Mouse (Mus musculus) cortical plate, adult 2 months (tissue): ENCODE measurements around the gene Nkrf. TPM values are rescaled to one million over a fixed set of nuclear protein-coding genes. Genes with fewer than 3 reads are reported as not detected.

Experiments
- H3K27ac ChIP-seq: fragments of 200-500 bp; 2 replicates; pipeline ENCODE4 v1.5.1; 2012; ENCODE audit warnings: low read length, control low read depth, inconsistent platforms; ENCODE audit not compliant: insufficient read depth
- H3K4me1 ChIP-seq: fragments of 200-500 bp; 2 replicates; pipeline ENCODE4 v1.6.1; 2011; ENCODE audit warnings: low read length; ENCODE audit not compliant: control insufficient read depth, insufficient read depth
- H3K4me3 ChIP-seq: fragments of 200-500 bp; 2 replicates; pipeline ENCODE4 v1.5.1; 2011; ENCODE audit warnings: mild to moderate bottlenecking, low read length, control low read depth; ENCODE audit not compliant: insufficient read depth
- CTCF ChIP-seq: fragments of 200-500 bp; IDR thresholded peaks from 2 replicates; pipeline ENCODE4 v1.5.1; 2011; ENCODE audit warnings: mild to moderate bottlenecking, control low read depth, low read length; ENCODE audit not compliant: insufficient read depth; ENCODE audit errors: extremely low read depth
- POLR2A ChIP-seq: fragments of 200-500 bp; IDR thresholded peaks from 2 replicates; pipeline ENCODE4 v1.6.1; 2011; ENCODE audit warnings: mild to moderate bottlenecking, low read length, control low read depth; ENCODE audit not compliant: insufficient read depth; ENCODE audit errors: extremely low read depth
- polyA plus RNA-seq: library from polyadenylated mRNA; depleted of rRNA; stranded (reverse); fragments of >200 nt; gene quantifications from 2 replicates; pipeline ENCODE4 v1.2.3, GENCODE M21; 2012; rRNA removed

Gene Nkrf
- polyA plus RNA-seq, 1 experiment = 16.5 TPM

DNA sequence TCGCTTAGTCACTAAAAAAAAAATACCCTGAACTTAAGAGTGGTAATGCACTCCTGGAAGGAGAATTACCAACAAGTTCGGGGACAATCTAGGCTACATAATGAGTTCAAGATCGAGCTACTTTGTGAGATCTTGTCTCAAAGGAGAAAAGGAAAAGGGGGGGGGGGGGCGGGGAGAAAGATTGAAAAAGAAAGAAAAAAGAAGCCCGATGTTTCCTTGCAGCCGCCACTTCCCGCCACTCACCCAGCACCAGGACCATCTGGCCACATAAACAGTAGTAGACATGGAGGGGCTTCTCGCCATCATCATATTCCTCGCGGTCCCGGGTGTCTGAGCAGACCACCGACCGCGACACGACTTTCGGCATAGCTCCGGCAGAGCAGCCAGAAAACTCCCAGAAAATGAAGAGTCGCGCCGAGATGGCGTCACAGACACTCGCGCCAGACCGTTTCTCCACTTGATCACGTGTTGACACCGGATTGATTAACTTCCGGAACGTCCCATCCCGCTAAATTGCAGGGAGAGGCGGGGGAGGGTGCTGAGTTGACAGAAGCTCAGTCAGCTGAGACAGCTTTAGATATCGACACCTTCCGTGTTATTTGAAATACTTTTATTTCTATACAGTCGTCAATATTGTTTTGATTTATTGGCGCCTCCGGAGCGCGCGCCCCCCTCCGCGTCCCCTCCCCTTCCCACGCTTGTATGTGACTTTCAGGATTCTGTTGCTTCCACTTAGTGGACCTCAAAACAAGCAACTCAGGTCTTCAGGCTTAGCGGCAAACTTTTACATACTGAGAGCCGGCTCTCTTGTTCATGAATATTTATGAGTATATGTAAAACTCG, 38.7 kb downstream of the Nkrf start:
- no peak overlapping the region for H3K27ac ChIP-seq
- TF ChIP-seq POLR2A (peak; percentile 27; the same call in 1 of the 2 replicates), CTCF (no peak)
- peak overlapping the region; percentile 57 for H3K4me3 ChIP-seq
- H3K4me1 ChIP-seq = no peaks in the 10 kb centered on the region

DNA sequence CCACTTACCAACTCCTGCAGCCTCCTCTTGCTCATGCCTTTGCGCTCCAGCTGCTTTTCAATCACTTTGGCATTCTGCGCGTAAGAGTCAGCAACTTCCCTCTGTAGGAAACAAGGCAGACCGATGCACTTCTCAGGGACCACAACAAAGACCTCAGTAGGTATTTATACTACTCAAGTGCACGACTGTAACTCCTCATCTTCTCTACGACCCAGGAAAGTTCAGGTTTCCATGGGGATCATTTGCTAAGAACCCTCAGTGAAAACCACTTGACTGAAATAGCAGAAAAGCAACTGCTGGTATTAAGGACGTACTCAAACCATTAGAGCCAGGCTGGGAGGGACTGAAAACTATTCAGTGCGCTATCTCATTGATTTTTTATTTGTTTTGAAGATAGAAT, 50.1 kb downstream of the Nkrf start:
- Histone ChIP-seq H3K4me1 (no peaks in the 10 kb centered on the region), H3K27ac (no peak overlapping the region), H3K4me3 (no peak overlapping the region)
- TF ChIP-seq CTCF = no peak
- no peak for TF ChIP-seq POLR2A

DNA sequence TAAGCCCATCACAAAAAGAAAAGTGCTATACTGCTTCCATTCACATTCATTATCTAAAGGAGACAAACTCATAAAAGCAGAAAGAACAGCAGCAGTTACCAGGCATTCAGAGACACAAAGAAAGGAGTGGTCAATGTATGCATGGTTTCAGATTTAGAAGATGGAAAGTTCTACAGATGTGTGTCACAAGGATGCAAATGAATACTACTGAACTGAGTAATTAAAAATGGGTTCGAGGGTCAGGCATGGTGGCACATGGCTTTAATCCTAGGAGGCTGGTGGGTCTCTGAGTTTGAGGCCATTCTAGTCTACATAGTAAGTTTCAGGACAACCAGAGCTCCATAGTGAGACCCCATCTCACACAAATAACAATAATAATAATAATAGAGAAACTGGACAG, 55.5 kb downstream of the Nkrf start:
- no peak for TF ChIP-seq CTCF
- no peak for TF ChIP-seq POLR2A
- H3K4me3 ChIP-seq = no peak overlapping the region
- no peak overlapping the region for H3K27ac ChIP-seq
- H3K4me1 ChIP-seq = no peaks in the 10 kb centered on the region

DNA sequence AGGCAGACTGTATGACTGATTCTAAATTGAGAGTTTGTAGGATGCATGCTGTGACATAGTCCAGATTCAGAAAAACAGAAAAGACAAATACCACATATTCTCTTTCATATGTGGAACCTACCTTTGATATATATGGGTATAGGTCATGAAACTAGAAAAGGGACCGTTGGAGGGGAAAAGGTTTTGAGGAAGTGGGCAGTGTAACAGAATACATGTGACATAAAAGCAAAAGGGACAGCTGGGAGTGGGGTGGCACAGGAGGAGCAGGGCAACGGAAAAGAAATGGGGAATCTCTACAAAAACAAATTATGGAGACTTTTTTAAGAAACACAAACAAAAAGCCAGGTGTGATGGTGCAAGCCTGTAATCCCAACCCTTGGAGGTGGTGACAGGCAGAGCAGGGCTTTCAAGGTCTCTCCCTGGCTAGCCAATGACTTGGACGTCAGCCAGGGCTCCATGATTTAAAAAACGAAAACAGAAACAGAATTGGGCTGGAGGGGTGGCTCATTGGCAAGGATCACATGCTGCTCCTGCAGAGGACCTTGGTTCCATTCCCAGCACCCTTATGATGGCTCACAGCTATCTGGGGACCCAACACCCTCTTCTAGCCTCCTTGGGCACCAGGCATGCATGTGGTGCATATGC, 59.2 kb downstream of the Nkrf start:
- H3K4me1 ChIP-seq = no peaks in the 10 kb centered on the region
- no peak overlapping the region for H3K27ac ChIP-seq
- no peak for TF ChIP-seq CTCF
- no peak for TF ChIP-seq POLR2A
- H3K4me3 ChIP-seq = no peak overlapping the region

DNA sequence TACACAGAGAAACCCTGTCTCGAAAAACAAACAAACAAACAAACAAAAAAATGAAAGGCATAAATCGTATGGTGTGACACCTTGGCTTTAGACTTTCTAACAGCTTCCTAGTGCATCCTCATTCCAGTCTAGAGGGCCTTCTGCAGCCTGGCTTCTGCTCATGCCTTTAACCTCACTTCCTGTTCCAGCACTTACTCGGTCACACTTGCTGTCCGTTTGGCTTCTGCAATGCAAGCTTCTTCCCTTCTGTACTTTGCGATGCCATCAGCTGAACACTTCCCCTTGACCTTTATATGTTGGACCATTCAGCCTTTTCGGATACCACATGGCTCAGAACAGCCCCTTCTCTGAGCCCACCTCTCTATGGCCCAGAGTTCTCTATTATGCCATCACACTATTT, 61.0 kb downstream of the Nkrf start:
- no peak overlapping the region for H3K27ac ChIP-seq
- no peak for TF ChIP-seq CTCF
- no peak for TF ChIP-seq POLR2A
- no peak overlapping the region for H3K4me3 ChIP-seq
- no peaks in the 10 kb centered on the region for H3K4me1 ChIP-seq

DNA sequence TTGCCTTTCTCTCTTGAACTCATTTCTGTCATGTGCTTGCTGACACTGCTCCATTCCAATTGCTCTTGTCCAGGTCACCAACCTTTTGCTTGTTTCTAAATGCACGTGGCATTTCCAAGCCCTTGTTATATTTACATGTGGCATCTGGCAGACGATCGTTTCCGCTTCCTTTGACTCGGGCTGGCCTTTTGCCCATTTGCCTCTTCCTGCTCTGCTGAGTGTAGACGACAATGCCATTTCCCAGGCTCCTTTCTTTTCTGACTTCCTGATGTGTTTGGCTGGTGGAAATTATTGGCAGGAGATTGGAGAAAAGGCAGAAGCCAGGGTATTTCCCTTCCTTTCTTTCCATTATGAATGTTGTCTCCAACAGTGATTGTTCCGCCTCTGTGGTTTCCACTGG, 63.3 kb downstream of the Nkrf start:
- Histone ChIP-seq H3K27ac (no peak overlapping the region), H3K4me1 (no peaks in the 10 kb centered on the region), H3K4me3 (no peak overlapping the region)
- TF ChIP-seq CTCF (no peak), POLR2A (no peak)

Other genes starting within 250 kb of the Nkrf start
- gene Slc25a43, start 159.2 kb downstream of the Nkrf start, polyA plus RNA-seq = 0.44 and 0.81 TPM in 2 replicates
- gene Slc25a5, start 107.2 kb downstream of the Nkrf start, polyA plus RNA-seq = 418 and 428 TPM in 2 replicates
- 41.1 and 44.7 TPM in 2 replicates for gene Ube2a, start 29.0 kb downstream of the Nkrf start, polyA plus RNA-seq
- gene C330007P06Rik, start 28.8 kb downstream of the Nkrf start, polyA plus RNA-seq = 23.2 and 26.0 TPM in 2 replicates
- 58.4 and 60.1 TPM in 2 replicates for gene Sept6, start 88.9 kb upstream of the Nkrf start, polyA plus RNA-seq
- not detected in 2 replicates for gene Sowahd, start 145.9 kb upstream of the Nkrf start, polyA plus RNA-seq
- 330 TPM in 2 replicates for gene Rpl39, start 182.5 kb upstream of the Nkrf start, polyA plus RNA-seq
- gene Upf3b, start 207.4 kb upstream of the Nkrf start, polyA plus RNA-seq = 20.0 and 24.0 TPM in 2 replicates
- 4.6 and 4.8 TPM in 2 replicates for gene Nkap, start 223.9 kb upstream of the Nkrf start, polyA plus RNA-seq